Mouse (Mus musculus) kidney, postnatal 14 days (tissue): ENCODE data around the gene Dock10.

Experiments
- DNase-seq: peaks from one replicate; pipeline ENCODE4 v3.0.0; 2022; ENCODE audit warnings: mixed read lengths

The Dock10 gene

DNA sequence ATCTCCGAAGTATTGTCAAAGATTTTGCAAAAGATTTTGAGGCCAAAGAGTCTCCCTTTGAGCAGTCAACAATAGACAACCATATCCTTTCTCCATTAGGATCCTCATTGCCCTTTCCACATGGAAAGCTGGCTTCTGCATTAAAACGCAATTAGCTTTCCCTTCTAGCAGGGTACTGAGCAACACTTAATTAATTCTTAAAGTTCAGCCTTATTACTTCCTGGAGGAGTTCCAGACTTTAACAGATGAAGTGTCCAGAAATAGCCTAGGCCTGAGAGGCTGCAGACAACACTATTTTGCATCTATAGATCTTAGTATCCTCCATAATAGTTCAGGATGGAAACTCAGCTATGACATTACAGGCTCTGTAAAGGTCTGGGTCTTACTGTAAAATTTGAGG, 154.0 kb downstream of the Dock10 start:
- no peak for DNase-seq

DNA sequence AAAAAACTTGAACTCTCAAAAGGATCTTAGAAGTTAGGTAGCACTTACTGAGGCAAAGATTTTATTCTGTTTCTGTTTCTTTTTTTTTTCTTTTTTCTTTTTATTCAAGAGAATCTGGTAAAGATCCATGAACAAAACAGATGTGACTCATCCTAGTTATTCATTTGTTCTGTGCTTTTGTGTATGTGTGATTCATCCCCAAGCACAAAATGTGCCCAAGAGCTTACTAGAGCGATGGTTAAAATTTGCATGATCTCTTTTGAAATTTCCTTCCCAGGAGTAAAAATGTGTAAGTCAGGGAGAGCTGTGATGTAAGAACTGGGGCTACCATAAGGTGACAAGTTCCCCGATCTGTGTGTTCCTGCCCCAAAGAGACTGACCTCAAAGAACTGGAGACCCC, 155.2 kb downstream of the Dock10 start:
- DNase-seq: no peak

DNA sequence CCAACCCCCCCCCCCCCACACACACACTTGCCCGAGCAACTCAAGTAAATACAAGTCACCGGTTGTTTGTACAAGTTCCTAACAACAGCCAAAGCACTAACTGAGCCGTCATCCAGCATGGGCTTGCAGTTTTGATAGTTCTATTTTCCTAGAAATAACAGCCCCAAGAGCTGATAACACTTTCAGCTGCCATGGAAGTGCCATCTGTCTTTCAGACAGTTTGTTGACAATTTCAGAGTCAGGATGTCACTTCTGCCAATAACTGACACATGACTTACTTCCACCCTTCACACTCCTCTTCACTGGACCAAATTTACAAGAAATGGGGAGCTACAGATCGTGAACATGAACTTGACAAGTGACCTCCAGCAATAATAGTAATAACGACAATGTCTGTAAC, 175.0 kb downstream of the Dock10 start:
- DNase-seq: no peak

DNA sequence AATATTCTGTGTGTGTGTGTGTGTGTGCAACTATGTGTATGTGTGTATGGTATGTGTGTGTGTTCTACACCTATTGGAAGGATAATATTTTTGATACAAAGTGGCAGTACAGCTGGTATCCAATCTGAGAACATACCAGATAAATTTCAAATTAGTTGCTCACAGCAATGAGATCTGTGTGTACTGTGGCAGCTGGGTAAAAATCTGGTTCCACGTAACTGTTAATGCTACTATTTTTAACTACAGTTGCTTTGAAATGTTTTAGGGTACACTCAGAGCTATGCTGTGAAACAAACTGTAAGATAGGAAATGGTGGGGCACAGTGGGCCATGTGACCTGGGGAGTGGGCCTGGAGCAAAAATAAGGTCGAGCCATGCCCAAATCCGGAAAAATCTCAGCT, 176.1 kb downstream of the Dock10 start:
- DNase-seq: no peak

DNA sequence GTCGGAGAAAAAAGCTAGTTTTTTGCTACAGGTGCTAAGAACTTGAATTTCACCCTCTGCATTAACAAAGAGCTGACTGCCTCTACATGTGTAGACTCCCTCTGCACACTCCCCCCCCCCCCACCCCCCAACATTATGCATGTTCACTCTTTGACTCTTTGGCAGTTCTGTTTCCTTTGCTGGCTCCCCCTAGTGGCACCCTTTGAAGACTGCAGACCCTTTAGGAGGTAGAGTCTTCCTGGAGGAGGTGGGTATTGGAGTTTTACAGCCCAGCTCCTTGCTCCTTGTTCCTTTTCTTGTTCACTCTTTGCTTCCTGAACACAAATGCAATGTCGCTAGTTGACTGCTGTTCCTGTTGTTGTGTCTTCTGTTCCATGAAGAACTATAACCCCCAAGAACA, 181.4 kb downstream of the Dock10 start:
- no peak for DNase-seq

DNA sequence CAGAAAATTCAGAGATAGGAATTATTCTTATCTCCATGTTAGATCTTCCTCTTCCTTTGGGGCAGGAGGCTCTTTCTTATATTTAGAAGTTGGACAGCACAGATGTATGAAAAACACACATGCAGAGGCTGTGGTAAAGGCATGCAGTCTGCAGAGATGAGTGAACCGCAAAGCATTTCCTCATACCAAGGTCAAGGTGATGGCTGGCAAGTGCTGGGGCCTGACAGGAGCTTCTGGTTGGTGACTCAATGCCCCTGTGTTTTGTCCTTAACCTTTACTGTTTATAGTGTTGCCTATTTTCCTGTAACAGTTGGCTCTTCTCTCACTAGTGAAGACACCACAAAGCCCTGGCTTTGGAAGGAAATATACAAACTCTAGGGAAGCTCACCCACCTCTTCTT, 201.9 kb downstream of the Dock10 start:
- no peak for DNase-seq

DNA sequence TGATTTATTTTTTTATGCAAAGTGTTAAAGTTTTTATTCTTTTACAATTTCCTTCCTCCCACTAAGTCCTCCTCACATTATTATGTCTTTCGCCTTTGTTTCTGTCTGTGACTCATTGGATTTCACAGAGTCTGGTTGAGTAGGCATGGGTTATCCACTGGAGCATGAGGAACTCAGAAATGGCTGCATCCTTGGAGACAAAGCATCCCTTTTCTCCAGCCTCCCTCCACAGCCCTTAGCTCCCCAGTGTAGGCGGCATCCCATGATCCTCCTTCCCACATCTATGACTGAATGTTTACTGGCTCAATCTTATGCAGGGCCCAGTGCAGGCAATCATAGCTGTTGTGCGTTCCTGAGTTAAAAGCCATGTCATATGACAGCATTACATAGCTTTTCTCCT, 216.8 kb downstream of the Dock10 start:
- no peak for DNase-seq

DNA sequence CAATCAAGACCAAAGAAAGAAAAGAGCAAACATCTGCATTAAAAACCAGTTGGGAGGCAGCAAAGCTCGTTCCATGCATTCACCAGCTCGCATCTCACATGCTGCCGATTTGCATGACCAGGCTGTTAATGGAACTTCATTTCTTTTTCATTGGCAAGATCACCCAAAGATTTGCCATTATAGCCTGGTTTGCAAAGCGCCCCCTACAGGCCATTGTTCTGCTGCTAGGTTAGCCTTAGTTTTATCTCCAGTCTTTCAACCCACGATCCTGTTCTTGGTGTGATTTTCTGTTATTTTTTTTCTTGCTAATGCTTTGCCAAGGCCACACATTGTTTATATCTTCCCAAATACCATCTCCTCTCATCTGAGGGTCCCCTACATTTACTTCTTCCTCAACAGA, 236.1 kb downstream of the Dock10 start:
- no peak for DNase-seq

DNA sequence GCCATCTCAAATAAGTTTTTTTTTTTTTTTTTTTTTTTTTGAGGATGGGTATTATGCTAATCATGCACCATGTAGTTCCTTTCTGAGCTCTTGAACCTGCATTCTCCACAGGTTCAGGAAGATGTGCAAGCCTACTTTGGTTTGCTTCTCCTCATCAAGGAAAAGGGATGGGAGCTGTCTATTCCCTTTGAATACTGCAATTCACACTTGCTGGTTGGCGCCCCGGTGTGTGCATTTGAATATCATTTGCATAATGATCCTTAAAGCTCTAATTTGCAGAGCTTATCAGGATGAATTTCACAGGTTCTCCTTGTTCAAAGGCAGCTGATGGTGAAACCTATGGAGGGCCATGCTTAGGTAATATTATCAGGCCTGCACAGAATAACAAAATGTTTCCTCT, 237.9 kb downstream of the Dock10 start:
- DNase-seq: no peak

DNA sequence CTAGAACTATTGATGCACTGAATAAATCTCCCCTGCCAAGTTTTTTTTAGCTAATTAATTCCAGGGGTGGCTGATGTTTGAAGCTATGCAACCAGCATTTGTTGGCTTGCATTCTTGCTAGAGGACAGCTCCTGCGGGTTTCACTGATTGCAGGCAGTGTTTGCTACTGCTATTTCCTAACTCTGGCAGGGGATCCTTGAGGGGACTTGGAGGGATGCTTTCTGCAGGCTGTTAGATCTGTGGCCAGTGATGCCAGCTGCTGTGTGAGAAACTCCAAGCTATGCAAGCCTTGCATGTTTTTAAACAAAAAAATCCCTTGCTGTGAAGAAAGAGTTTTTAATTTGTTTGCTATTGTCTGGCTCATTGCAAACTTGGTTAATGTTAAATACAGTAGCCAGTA, 238.4 kb downstream of the Dock10 start:
- DNase-seq: no peak

DNA sequence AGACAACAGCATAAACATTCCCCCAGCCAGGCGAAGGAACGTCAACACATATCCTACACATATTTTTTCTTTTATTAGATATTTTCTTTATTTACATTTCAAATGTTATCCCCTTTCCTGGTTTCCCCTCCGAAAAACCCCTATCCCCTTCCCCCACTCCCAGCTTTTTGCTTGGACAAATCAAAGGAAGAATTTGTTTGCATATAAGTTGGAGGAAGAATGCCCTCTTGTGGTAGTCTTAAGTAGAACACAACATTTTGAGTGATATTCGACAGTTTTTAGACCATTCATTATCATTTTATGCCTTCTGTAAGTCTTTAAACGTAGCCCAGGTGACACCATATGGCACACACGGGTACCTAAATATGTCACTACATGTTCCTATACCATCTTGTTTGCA, 242.5 kb downstream of the Dock10 start:
- no peak for DNase-seq

DNA sequence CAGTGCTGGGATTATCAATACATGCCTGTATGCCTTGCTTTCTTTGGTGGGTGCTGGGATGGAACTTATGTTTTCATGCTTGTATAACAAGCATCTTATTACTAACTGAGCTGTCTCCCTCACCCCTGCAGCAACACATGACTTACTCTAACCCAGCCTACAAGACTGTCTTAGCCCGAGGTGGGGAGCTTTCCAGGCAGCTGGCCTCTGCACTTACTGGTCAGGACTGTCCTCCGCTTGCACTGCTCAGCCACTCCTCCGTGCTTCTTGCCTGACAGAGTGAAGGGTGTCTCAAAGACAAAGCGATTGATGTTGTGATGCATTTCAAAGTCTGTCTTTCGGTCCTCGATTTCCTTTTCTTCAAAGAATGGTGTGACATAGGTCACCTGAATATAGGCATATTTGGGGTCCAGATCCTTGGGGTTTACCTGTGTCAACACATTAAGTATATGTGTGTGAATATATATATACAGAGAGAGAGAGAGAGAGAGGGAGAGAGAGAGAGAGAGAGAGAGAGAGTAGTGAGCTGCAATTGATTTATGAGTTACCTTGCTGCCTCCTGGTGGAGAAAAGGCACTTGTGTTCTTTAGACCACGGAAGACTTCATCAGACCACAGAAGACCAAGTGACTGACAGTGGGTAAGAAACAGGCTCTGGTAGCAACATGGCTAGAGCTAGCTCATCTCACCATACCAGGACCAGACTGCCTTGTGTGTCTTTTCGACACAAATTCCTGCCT, 245.9 kb downstream of the Dock10 start:
- no peak for DNase-seq

DNA sequence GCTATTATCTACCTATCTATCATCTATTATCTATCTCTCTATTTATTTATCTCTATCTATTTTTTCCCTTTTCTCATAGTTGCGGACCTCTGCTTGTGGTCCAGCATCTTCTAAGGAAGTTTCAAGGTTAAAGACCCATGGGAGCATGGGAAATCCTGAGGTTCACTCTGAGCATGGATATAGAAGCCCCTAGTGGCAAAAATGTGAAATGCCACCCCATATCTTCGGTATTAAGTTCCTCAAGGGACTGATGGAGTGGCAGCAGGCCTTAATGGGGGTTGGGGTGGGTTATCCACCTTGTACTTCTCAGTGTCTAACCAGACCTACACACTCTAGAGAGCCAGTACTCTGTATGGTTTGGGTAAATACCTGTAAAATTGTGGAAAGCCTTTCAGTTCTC, 253.6 kb downstream of the Dock10 start:
- DNase-seq: no peak

DNA sequence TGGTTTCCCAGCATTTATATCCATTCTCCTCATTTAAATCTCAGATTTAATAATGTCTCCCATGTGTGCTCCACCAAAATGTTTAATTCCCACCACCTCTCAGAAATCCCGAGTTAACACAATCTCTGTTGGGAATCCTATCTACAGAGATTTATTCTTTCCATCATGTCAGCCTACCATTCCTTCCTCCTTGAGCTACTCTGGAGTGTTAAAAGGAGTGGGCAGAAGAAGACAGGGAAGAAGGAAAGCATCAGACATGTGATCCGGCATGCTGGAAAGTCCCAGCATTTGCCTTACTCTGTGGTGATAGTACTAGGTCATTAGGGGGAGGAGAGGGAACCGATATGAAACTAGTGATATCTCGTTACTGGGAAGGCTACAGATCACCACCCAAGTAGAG, 254.2 kb downstream of the Dock10 start:
- no peak for DNase-seq

DNA sequence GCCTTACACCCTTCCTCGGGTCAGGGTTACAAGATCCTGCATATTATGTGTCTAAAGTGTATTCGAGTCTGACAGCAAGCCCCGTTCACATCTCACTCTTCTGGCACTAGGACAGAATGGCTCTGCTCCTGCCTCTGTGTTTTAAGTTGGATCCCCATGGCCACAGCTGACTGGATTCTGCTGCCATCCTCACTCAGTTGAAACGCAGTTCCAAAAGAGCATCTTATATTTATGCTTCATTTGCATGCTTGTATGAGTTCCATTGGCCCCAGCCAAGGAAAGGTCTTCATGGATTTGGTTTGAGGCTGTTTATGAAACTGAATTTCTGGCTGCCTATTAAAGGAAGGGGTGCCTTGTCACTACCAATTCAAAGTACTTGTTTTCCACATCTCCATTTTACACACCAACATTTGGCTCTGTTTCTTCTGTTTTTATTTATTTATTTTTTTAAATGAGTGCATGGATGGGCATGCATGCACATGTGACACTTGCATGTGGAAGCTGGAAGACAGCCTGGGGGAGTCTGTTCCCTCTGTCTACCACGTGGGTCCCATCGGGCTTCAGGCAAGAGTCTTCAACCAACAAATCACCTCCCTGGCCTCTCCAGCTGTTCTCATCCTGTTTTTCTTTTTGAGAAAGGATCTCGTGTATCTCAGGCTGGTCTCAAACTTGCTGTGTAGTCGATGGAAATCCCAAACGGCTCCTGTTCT, 255.7 kb downstream of the Dock10 start:
- no peak for DNase-seq

DNA sequence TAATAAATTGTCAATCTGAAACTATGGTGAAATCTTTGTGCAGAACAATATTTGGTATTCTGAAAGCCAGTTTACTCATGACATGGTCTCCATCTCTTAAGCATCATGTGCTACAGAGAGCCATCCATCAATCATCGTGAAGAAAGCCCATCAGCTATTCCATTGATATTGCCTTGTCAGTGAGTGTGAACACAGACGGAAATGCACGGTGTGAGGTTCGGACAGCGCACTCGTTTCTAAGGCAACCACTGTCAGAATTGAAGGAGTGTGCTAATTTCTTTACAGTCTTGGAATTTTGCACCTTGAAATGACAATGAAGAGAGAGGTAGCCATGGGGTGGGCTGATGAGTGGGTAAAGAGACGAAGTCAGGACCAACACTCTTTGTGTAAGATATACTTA, 259.1 kb downstream of the Dock10 start:
- DNase-seq: no peak

DNA sequence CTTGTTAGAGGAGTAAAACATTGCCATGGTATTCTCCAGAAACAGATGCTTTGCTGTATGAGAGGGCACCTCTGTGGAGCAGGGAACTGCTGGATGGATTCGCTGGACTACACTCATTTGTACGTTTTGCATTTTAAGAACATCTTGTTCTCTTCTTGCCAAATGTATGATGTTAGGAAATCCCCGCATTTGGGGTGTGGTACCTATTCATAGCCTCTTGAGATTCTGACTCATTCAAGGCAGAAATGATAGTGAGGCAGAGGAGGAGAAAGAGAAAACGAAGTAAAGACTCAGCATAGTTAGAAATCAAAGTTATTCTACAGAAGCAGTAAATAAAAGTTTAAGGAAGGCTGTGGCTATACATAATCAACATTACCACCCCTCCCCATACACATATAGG, 262.0 kb downstream of the Dock10 start:
- no peak for DNase-seq

DNA sequence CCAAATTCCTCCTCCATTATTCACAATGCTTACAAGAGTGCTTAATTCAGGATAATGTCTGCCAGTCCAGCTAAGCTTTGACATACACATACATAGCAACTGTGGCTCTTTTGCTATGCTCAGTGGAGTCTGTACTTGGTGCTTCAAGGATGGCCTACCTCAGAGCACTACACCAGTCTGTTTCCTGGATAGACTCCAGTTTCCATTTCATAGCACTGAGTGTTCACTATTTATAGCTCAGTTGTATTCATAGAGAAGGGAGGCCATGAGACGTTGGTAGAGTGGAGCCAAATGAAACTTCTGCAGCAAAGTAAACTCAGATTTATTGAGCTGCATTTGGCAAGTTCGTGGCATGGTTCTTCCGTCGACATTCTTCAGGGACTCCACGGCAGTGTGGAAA, 274.9 kb downstream of the Dock10 start:
- no peak for DNase-seq

DNA sequence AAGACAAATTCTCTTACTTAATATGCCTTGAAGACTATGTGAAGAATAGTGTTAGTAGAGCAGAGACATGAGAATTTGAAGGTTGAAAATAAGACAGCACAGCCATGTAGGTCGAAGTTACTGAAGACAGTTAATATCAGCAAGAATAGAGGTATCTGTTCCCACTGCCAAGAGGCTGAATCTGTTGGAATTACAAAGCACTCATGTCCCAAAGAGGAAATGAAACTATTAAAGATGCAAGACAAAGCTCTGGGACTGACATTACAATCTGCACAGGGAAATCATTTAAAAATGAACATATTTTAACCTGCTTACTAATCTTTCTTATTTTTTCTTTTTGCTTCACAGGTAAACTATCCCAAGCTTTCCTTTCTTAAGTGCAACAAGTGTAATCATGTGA, 283.4 kb downstream of the Dock10 start:
- DNase-seq: no peak

DNA sequence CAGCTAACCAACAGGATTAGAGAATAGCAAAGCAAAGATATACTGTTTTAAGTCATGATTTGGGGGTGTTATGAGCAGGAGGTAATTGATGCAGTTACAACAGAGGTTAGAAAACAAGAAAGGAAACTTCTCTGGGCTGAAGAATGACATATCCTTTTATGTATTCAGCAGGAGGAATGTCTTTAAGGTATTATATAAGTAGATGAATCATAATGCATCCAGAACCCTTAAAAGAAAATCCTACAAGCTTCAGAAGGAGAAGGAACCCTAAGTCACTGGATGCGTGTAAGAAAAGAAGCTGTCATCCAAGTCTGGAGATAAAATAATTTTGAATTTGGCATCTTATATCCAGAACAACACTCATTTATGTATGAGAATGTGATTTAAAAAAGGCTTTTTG, 285.9 kb downstream of the Dock10 start:
- no peak for DNase-seq

DNA sequence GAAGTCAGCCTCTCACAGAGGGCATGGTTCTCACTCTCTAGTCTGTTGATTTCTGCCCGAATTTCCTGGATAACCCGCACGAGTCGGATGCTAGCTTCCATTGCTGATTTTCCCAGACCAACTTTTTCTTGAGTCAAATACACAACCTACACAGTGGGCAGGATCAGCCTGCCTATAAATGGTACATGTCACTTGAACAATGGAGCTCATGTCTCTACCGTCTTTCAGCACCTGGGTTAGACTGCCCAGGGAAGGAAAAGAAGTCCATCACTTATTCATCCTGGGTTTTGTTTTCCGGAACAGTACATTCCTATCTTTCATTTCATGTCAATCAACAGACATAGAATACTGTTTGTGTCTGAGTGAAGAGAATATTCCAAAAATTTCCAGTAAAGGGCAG, 297.0 kb downstream of the Dock10 start, which contains the start of gene Gm45261:
TSS of gene Gm45261 (minus strand) at position 101 of the 400 bp plus-strand sequence.
- no peak for DNase-seq

DNA sequence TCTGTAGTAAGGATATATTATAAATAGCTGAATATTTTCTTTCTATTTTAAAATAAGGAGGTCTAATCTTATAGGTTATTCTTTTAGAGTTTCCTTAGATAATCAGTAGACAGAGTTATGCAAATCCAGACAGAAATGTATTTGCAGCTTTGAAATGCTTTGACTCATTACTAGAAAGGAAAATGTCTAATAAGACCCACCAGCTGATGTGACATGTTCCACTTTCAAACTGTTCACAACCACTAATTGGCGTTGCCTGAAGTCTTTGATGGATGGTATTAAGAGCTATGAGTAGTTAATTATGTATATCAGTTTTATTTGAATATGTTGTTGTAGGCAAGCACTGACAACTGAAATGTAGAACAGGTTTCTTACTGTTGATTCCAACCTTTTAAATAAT, 298.4 kb downstream of the Dock10 start:
- DNase-seq: no peak

DNA sequence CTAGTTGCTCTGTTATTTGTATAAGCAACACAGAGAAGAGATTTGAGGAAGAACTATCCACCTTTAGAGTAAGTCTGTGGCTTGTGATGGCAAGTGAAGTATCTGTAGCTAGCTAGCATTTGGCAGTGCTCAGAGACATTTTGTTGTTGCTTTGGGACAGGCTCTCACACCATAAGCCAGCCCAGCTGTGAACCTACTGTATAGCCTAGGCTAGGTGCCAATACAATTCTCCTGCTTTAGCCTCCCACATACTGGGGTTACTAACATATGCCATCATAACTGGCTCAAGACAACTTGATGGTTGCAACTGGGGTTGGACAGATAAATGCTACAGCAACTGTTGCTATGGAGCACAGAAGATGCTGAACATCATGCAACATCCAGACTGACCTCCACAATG, 298.9 kb downstream of the Dock10 start:
- DNase-seq: no peak

DNA sequence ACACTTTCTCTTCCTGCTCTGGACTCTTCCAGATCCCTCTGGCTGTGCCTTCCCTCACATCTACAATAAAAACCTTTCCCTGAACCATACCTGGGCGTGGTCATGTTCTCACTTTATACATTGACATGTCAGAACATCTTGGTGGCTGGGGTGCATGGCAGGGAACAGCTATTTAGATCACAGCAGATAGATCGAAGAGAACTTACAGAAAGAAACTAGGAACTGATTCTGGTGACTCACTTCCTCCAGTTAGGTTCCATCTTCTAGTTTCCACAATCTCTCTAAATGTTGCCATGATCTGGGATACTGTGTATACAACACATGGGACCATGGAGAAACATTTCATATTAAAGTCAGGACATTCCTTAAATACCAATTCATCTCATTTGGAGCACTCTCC, 304.4 kb downstream of the Dock10 start:
- no peak for DNase-seq
